Mouse (Mus musculus) MEL (cell line): ENCODE data around the gene Ccl3. TPM values are rescaled to one million over a fixed set of nuclear protein-coding genes. Genes with fewer than 3 reads are reported as not detected.

Experiments used
- DNase-seq: peaks from one replicate; pipeline ENCODE4 v3.0.0; 2011; ENCODE audit warnings: low read depth, low spot score
- H3K27ac ChIP-seq: 2 replicates; pipeline ENCODE4 v1.5.1; 2012; ENCODE audit warnings: low read depth, mild to moderate bottlenecking, control low read depth, low read length, moderate library complexity; ENCODE audit not compliant: control insufficient read depth
- H3K27me3 ChIP-seq, 2 experiments: fragments of 150-350 bp in 1 of 2; sonication (generic) in 1 of 2; 2 replicates each; pipeline ENCODE4 v1.6.1; 2012; ENCODE audit warnings: low read length in 2 of 2, mild to moderate bottlenecking in 2 of 2, improper control_type of control experiment in 1 of 2, moderate library complexity in 1 of 2; ENCODE audit not compliant: insufficient read depth in 2 of 2, control insufficient read depth in 1 of 2
- H3K36me3 ChIP-seq, 2 experiments: 2 replicates each; pipeline ENCODE4 v1.6.1; 2012 to 2014; ENCODE audit warnings: low read length in 2 of 2, improper control_type of control experiment in 1 of 2, inconsistent platforms in 1 of 2, mild to moderate bottlenecking in 1 of 2; ENCODE audit not compliant: insufficient read depth in 2 of 2, control insufficient read depth in 1 of 2
- H3K4me1 ChIP-seq, 2 experiments: fragments of 150-350 bp in 1 of 2; sonication (generic) in 1 of 2; 2 replicates each; pipeline ENCODE4 v1.6.1; 2012; ENCODE audit warnings: low read length in 2 of 2, improper control_type of control experiment in 1 of 2, mild to moderate bottlenecking in 1 of 2; ENCODE audit not compliant: insufficient read depth in 2 of 2, control insufficient read depth in 1 of 2
- H3K4me3 ChIP-seq, 2 experiments: fragments of 150-350 bp in 1 of 2; sonication (generic) in 1 of 2; 2 replicates each; pipeline ENCODE4 v1.5.1; 2012; ENCODE audit warnings: low read depth in 2 of 2, low read length in 2 of 2, mild to moderate bottlenecking in 2 of 2, moderate library complexity in 2 of 2, control low read depth in 1 of 2, improper control_type of control experiment in 1 of 2; ENCODE audit not compliant: control insufficient read depth in 1 of 2, insufficient read depth in 1 of 2
- H3K79me2 ChIP-seq: 2 replicates; pipeline ENCODE4 v1.6.1; 2012; ENCODE audit warnings: mild to moderate bottlenecking, low read length, moderate library complexity; ENCODE audit not compliant: control insufficient read depth, poor library complexity, insufficient read depth
- H3K9ac ChIP-seq: 2 replicates; pipeline ENCODE4 v1.6.1; 2012; ENCODE audit warnings: low read depth, mild to moderate bottlenecking, control low read depth, low read length, moderate library complexity; ENCODE audit not compliant: control insufficient read depth, poor library complexity, severe bottlenecking
- H3K9me3 ChIP-seq: fragments of 150-350 bp; sonication (generic); replicated peaks from 2 replicates; pipeline ENCODE4 v1.6.1; 2012; ENCODE audit warnings: mild to moderate bottlenecking, low read length, improper control_type of control experiment, moderate library complexity; ENCODE audit not compliant: insufficient read depth
- BHLHE40 ChIP-seq: IDR thresholded peaks from 2 replicates; pipeline ENCODE4 v1.6.1; 2012; ENCODE audit warnings: low read depth, mild to moderate bottlenecking, inconsistent platforms, low read length, improper control_type of control experiment, borderline replicate concordance
- ELF1 ChIP-seq: IDR thresholded peaks from 2 replicates; pipeline ENCODE4 v1.6.1; 2014; ENCODE audit warnings: low read depth, mild to moderate bottlenecking, inconsistent platforms, low read length, improper control_type of control experiment, moderate library complexity
- GABPA ChIP-seq: IDR thresholded peaks from 2 replicates; pipeline ENCODE4 v1.6.1; 2012; ENCODE audit warnings: low read depth, mild to moderate bottlenecking, inconsistent platforms, low read length, improper control_type of control experiment, moderate library complexity
- GATA1 ChIP-seq: IDR thresholded peaks from 2 replicates; pipeline ENCODE4 v1.6.1; 2011; ENCODE audit warnings: low read depth, low read length, improper control_type of control experiment
- JUND ChIP-seq: IDR thresholded peaks from 2 replicates; pipeline ENCODE4 v1.6.1; 2011; ENCODE audit warnings: low read depth, mild to moderate bottlenecking, improper control_type of control experiment, low read length
- MAFK ChIP-seq: IDR thresholded peaks from 2 replicates; pipeline ENCODE4 v1.6.1; 2011; ENCODE audit warnings: low read depth, mild to moderate bottlenecking, low read length, improper control_type of control experiment, borderline replicate concordance
- MAZ ChIP-seq: IDR thresholded peaks from 2 replicates; pipeline ENCODE4 v1.6.1; 2012; ENCODE audit warnings: low read depth, mild to moderate bottlenecking, inconsistent platforms, low read length, improper control_type of control experiment
- NELFE ChIP-seq: IDR thresholded peaks from 2 replicates; pipeline ENCODE4 v1.6.1; 2011; ENCODE audit warnings: low read depth, low read length, improper control_type of control experiment
- NRF1 ChIP-seq: IDR thresholded peaks from 2 replicates; pipeline ENCODE4 v1.6.1; 2014; ENCODE audit warnings: low read depth, mild to moderate bottlenecking, inconsistent platforms, low read length, improper control_type of control experiment, moderate library complexity; ENCODE audit not compliant: poor library complexity, insufficient read depth, severe bottlenecking
- POLR2A ChIP-seq, 2 experiments: IDR thresholded peaks; 2 replicates each; pipeline ENCODE4 v1.6.1; 2011 to 2012; ENCODE audit warnings: low read length in 2 of 2, mild to moderate bottlenecking in 2 of 2, control low read depth in 1 of 2, improper control_type of control experiment in 1 of 2, low read depth in 1 of 2, moderate library complexity in 1 of 2; ENCODE audit not compliant: control insufficient read depth in 1 of 2, insufficient read depth in 1 of 2, poor library complexity in 1 of 2
- SIN3A ChIP-seq: IDR thresholded peaks from 2 replicates; pipeline ENCODE4 v1.6.1; 2012; ENCODE audit warnings: low read length, improper control_type of control experiment, inconsistent platforms
- SMC3 ChIP-seq: IDR thresholded peaks from 2 replicates; pipeline ENCODE4 v1.6.1; 2011; ENCODE audit warnings: low read depth, low read length, improper control_type of control experiment
- TAL1 ChIP-seq: IDR thresholded peaks from 2 replicates; pipeline ENCODE4 v1.6.1; 2012; ENCODE audit warnings: mild to moderate bottlenecking, inconsistent platforms, low read length, moderate library complexity, mixed read lengths
- UBTF ChIP-seq: IDR thresholded peaks from 2 replicates; pipeline ENCODE4 v1.6.1; 2012; ENCODE audit warnings: low read depth, mild to moderate bottlenecking, inconsistent platforms, low read length, improper control_type of control experiment, moderate library complexity, borderline replicate concordance; ENCODE audit not compliant: insufficient read depth
- USF1 ChIP-seq: IDR thresholded peaks from 2 replicates; pipeline ENCODE4 v1.6.1; 2014; ENCODE audit warnings: low read depth, mild to moderate bottlenecking, inconsistent platforms, low read length, improper control_type of control experiment, moderate library complexity
- USF2 ChIP-seq, 2 experiments: IDR thresholded peaks; 2 replicates each; pipeline ENCODE4 v1.6.1; 2011 to 2012; ENCODE audit warnings: improper control_type of control experiment in 2 of 2, low read length in 2 of 2, borderline replicate concordance in 1 of 2, inconsistent platforms in 1 of 2, low read depth in 1 of 2, mild to moderate bottlenecking in 1 of 2; ENCODE audit not compliant: insufficient read depth in 1 of 2
- ZKSCAN1 ChIP-seq: IDR thresholded peaks from 2 replicates; pipeline ENCODE4 v1.6.1; 2012; ENCODE audit warnings: low read depth, mild to moderate bottlenecking, inconsistent platforms, low read length, improper control_type of control experiment, moderate library complexity
- polyA plus RNA-seq, 2 experiments: library from polyadenylated mRNA; stranded (reverse) in 1 of 2; unstranded in 1 of 2; fragments of >175 nt in 1 of 2; fragments of >200 nt in 1 of 2; gene quantifications; 2 replicates each; pipeline versions ENCODE4 v1.2.1 to v1.2.4; 2012; ENCODE audit warnings: low replicate concordance in 2 of 2, low read depth in 1 of 2; ENCODE audit not compliant: insufficient read length in 2 of 2, insufficient read depth in 1 of 2, missing spikeins in 1 of 2
- total RNA-seq: library from RNA; depleted of rRNA; stranded (reverse); fragments of 300-350 nt; gene quantifications from 2 replicates; pipeline ENCODE4 v1.2.3, GENCODE M21; 2012

Gene Ccl3
- total and polyA plus RNA-seq, 3 experiments, result not detected

DNA sequence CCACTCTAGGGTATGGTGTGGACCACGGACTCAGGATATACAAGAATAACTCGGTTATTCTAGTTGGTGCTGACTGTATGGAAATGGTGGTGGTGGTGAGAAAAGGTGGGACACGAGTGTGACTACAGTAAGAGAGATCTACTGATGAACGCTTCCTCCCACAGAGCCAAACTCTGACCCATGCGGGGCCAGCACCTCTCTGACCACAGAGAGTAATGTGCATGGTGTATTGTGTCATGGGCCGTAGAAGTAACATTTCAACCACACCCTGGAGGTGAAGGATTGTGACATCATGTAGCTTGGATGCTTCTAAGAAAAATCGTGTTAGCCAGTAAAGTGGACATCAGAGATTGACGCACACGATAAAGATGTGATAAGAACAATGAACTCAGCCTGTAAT lies 20.3 kb downstream of the Ccl3 start:
- Histone ChIP-seq H3K27ac (no peak overlapping the region), H3K9ac (no peak overlapping the region), H3K36me3 (no peaks in the 10 kb centered on the region), H3K9me3 (no peaks in the 10 kb centered on the region), H3K4me3 (no peak overlapping the region), H3K27me3 (peaks cover 19 to 22% of the 10 kb centered on the region in 2 experiments), H3K79me2 (no peaks in the 10 kb centered on the region), H3K4me1 (no peaks in the 10 kb centered on the region)
- DNase-seq, result no peak
- TF ChIP-seq BHLHE40 (no peak), SIN3A (no peak), UBTF (no peak), POLR2A (IDR thresholded peaks at IDR 0.05; ENCODE audit: control insufficient read depth in 1 of 2, insufficient read depth in 1 of 2, low read depth in 1 of 2, low read length in 2 of 2, poor library complexity in 1 of 2) (no peak), MAFK (no peak), USF1 (no peak), NRF1 (no peak), TAL1 (no peak), ELF1 (no peak), GATA1 (no peak), JUND (no peak)

DNA sequence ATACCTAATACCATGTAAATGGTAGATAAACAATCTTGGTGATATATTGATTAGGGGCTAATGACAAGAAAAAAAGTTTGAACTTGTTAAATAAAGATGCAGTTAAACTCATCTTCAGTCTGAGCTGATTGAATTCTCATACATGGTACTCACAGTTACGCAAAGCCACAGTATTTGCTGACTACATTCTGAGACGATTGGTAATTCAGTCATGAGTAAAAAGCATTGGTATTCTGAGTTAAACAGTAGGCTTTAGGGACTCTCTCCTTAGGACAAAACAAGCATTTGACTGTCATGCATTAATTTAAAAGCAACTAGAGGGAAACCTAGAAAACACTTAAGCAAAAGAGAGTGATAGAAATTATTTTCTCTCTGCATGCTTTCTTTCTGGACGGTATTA lies 25.6 kb downstream of the Ccl3 start:
- no peak for TF ChIP-seq NELFE
- TF ChIP-seq TAL1, result no peak
- no peak for TF ChIP-seq GATA1
- TF ChIP-seq USF2 (IDR thresholded peaks at IDR 0.05; ENCODE audit: borderline replicate concordance in 1 of 2, insufficient read depth in 1 of 2, low read depth in 1 of 2, low read length in 2 of 2), result no peak
- no peak for TF ChIP-seq GABPA
- no peak for TF ChIP-seq MAZ
- no peaks in the 10 kb centered on the region for H3K36me3 ChIP-seq
- H3K9ac ChIP-seq, result no peak overlapping the region
- no peaks in the 10 kb centered on the region for H3K9me3 ChIP-seq
- no peak overlapping the region for H3K27ac ChIP-seq
- DNase-seq, result no peak
- H3K4me3 ChIP-seq, result no peak overlapping the region
- peaks cover 21 to 23% of the 10 kb centered on the region in 2 experiments for H3K27me3 ChIP-seq
- H3K79me2 ChIP-seq, result no peaks in the 10 kb centered on the region
- no peaks in the 10 kb centered on the region for H3K4me1 ChIP-seq

DNA sequence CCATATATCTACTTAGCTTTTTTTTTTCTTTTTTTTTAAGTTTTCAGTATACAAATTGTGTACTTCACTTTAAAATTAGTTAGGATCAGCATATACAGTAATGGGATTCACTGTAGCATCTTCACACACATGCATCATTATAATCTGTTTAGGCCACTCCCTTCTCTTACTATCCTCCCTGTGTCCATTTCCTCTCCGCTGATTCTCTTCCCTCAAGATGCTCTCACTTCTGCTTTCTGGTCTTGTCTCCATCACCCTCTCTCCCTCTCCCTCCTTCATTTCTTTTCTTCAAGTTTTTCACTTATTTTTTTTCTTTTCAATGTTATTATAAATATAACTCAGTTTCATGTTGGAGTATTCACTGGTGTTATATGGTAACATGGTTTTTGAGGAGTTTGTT lies 30.1 kb downstream of the Ccl3 start:
- Histone ChIP-seq H3K4me3 (no peak overlapping the region), H3K9ac (no peak overlapping the region), H3K4me1 (no peaks in the 10 kb centered on the region), H3K36me3 (no peaks in the 10 kb centered on the region), H3K27ac (no peak overlapping the region), H3K27me3 (peaks cover 19 to 39% of the 10 kb centered on the region in 2 experiments), H3K79me2 (no peaks in the 10 kb centered on the region), H3K9me3 (no peaks in the 10 kb centered on the region)
- DNase-seq, result peak; percentile 23
- TF ChIP-seq USF2 (IDR thresholded peaks at IDR 0.05; ENCODE audit: borderline replicate concordance in 1 of 2, insufficient read depth in 1 of 2, low read depth in 1 of 2, low read length in 2 of 2) (no peak), UBTF (no peak), NELFE (no peak), POLR2A (IDR thresholded peaks at IDR 0.05; ENCODE audit: control insufficient read depth in 1 of 2, insufficient read depth in 1 of 2, low read depth in 1 of 2, low read length in 2 of 2, poor library complexity in 1 of 2) (no peak), MAZ (no peak), GABPA (no peak), ZKSCAN1 (no peak), SMC3 (no peak), USF1 (no peak)
- TF ChIP-seq, all 39 proteins: peak for 0
